Mouse (Mus musculus) heart, postnatal 0 days (tissue): ENCODE data around the gene Susd1.

Experiments used
- CTCF ChIP-seq: IDR thresholded peaks from 2 replicates; pipeline ENCODE4 v1.5.1; 2016; ENCODE audit warnings: antibody characterized with exemption, control low read depth, low read depth
- EP300 ChIP-seq: IDR thresholded peaks from 2 replicates; pipeline ENCODE4 v1.6.1; 2016; ENCODE audit warnings: antibody characterized with exemption, low read depth

GRCm38 (mm10) chr4:59422025-59422783 is 16.2 kb downstream of the Susd1 start:
- no peak for TF ChIP-seq CTCF
- no peak for TF ChIP-seq EP300
